Mouse (Mus musculus) hindbrain, embryonic 16.5 days (tissue): ENCODE data around the gene Srgap2. TPM values are rescaled to one million over a fixed set of nuclear protein-coding genes. Genes with fewer than 3 reads are reported as not detected.
A peak's percentile ranks its signal among the peaks of the same experiment; 100 is the strongest.

Source experiments
- ATAC-seq: fragments of 200-750 bp; cut with Nextera tagmentation; 2 replicates; pipeline ENCODE4 v1.8.0; 2017; ENCODE audit warnings: moderate TSS enrichment, moderate library complexity
- H3K27ac ChIP-seq: fragments of 300-500 bp; sonication (generic); 2 replicates; pipeline ENCODE4 v1.5.1; 2014; ENCODE audit warnings: low read depth, mild to moderate bottlenecking, control low read depth, low read length, moderate library complexity
- H3K27me3 ChIP-seq: fragments of 300-500 bp; sonication (generic); replicated peaks from 2 replicates; pipeline ENCODE4 v1.6.1; 2014; ENCODE audit warnings: low read length; ENCODE audit not compliant: control insufficient read depth, insufficient read depth
- H3K36me3 ChIP-seq: fragments of 300-500 bp; sonication (generic); 2 replicates; pipeline ENCODE4 v1.6.1; 2014; ENCODE audit warnings: mild to moderate bottlenecking, low read length, moderate library complexity, mixed read lengths; ENCODE audit not compliant: control insufficient read depth, insufficient read depth
- H3K4me1 ChIP-seq: fragments of 300-500 bp; sonication (generic); 2 replicates; pipeline ENCODE4 v1.6.1; 2014; ENCODE audit warnings: low read depth, low read length; ENCODE audit not compliant: control insufficient read depth, insufficient read depth
- H3K4me2 ChIP-seq: fragments of 300-500 bp; sonication (generic); 2 replicates; pipeline ENCODE4 v1.6.1; 2014; ENCODE audit warnings: mild to moderate bottlenecking, low read length, control low read depth, moderate library complexity
- H3K4me3 ChIP-seq: fragments of 300-500 bp; sonication (generic); 2 replicates; pipeline ENCODE4 v1.5.1; 2014; ENCODE audit warnings: mild to moderate bottlenecking, low read length, control low read depth, moderate library complexity
- H3K9ac ChIP-seq: fragments of 300-500 bp; sonication (generic); 2 replicates; pipeline ENCODE4 v1.6.1; 2014; ENCODE audit warnings: low read depth, mild to moderate bottlenecking, control low read depth, low read length, moderate library complexity
- H3K9me3 ChIP-seq: fragments of 300-500 bp; sonication (generic); 2 replicates; pipeline ENCODE4 v1.6.1; 2014; ENCODE audit warnings: mild to moderate bottlenecking, low read length, moderate library complexity; ENCODE audit not compliant: control insufficient read depth
- WGBS: fragments of 180-500 bp; shearing (Covaris S2); extraction: QIAGEN DNeasy Blood & Tissue Kit; methylation state at CpG from one replicate; pipeline ENCODE4 v1.1.7; 2014; 5-methylcytosine and 5-hydroxymethylcytosine counted together
- polyA plus RNA-seq: library from polyadenylated mRNA; unstranded; fragments of >200 nt; fragmentation: Nextera tagmentation; extraction: Ambion mirVana; gene quantifications from 2 replicates; pipeline ENCODE4 v1.2.1, GENCODE M21; 2015

Gene Srgap2
- polyA plus RNA-seq, 1 experiment from 2014 or later, result 24.6 TPM

GRCm38 (mm10) chr1:131486094-131486850 is 40.9 kb downstream of the Srgap2 start:
- Histone ChIP-seq H3K4me1 (peaks cover 4% of the 10 kb centered on the region; the same call in 1 of the 2 replicates), H3K9me3 (no peaks in the 10 kb centered on the region), H3K36me3 (no peaks in the 10 kb centered on the region), H3K27me3 (no peaks in the 10 kb centered on the region), H3K9ac (no peak overlapping the region), H3K4me3 (no peak overlapping the region), H3K27ac (no peak overlapping the region), H3K4me2 (no peak overlapping the region)
- WGBS, result 73% methylated on average over 5 of the region's 5 CpGs
- no peak for ATAC-seq

DNA sequence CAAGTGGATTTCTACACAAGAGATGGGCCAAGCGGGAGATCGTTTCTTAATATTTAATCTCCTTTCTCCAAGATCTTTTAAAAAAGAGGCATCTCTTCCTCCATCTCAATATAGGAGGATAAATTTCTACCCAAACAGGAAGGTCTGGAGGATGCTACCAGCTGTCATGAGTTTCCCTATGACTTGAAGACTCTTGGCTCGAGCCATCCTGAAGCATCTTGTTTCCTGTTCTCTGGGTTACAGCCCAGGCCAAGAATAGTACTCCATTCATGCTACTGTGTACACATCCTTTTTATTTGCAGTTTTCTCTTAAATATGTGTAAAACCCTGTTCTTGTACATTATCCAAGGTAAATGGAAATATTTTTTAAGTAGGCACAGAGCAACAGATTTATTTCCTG is 44.9 kb downstream of the Srgap2 start:
- no peak for ATAC-seq
- H3K4me3 ChIP-seq, result no peak overlapping the region
- no peaks in the 10 kb centered on the region for H3K27me3 ChIP-seq
- no peak overlapping the region for H3K4me2 ChIP-seq
- no peaks in the 10 kb centered on the region for H3K9me3 ChIP-seq
- H3K36me3 ChIP-seq, result no peaks in the 10 kb centered on the region
- peaks cover 2% of the 10 kb centered on the region; the same call in 1 of the 2 replicates for H3K4me1 ChIP-seq
- no peak overlapping the region for H3K27ac ChIP-seq
- 89% methylated on average over 3 of the region's 3 CpGs for WGBS
- H3K9ac ChIP-seq, result no peak overlapping the region

GRCm38 (mm10) chr1:131481391-131481790 is 45.8 kb downstream of the Srgap2 start:
- Histone ChIP-seq H3K27me3 (no peaks in the 10 kb centered on the region), H3K9ac (no peak overlapping the region), H3K9me3 (no peaks in the 10 kb centered on the region), H3K4me2 (no peak overlapping the region), H3K27ac (no peak overlapping the region), H3K4me3 (no peak overlapping the region), H3K4me1 (peaks cover 2% of the 10 kb centered on the region; the same call in 1 of the 2 replicates), H3K36me3 (no peaks in the 10 kb centered on the region)
- ATAC-seq, result no peak

DNA sequence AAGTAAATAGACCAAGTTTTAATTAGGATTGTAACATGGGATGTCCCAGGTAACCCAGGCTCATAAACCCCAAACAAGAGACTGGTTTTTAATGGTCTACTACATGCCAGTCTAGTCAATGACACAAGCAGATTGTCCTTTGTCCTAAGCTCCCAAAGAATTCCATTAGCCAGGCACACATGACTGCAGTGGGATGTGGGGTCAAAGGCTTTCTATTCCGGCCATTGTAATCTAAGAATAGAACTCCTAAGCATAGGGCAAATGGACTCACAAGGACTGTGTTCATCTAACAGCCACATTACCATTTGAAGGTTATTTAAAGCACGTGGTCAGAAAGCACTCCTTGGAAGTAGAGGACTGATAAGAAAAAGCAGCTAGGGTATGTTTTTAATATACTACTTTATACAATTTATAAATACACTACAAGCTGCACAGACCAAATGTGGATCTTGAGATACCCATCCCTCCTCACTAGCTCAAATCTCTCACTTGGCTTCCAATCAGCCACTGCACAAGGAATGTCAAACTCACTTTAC is 48.3 kb downstream of the Srgap2 start:
- no peak overlapping the region for H3K4me3 ChIP-seq
- H3K36me3 ChIP-seq, result no peaks in the 10 kb centered on the region
- no peak overlapping the region for H3K27ac ChIP-seq
- H3K4me1 ChIP-seq, result no peaks in the 10 kb centered on the region; the same call in 1 of the 2 replicates
- H3K27me3 ChIP-seq, result no peaks in the 10 kb centered on the region
- 23% methylated on average over 2 of the region's 2 CpGs for whole genome bisulfite sequencing
- no peak for ATAC-seq
- H3K9me3 ChIP-seq, result no peaks in the 10 kb centered on the region
- no peak overlapping the region for H3K9ac ChIP-seq
- no peak overlapping the region for H3K4me2 ChIP-seq

GRCm38 (mm10) chr1:131475306-131475705 is 51.8 kb downstream of the Srgap2 start:
- Histone ChIP-seq H3K4me3 (no peak overlapping the region), H3K9ac (no peak overlapping the region), H3K4me2 (no peak overlapping the region), H3K27ac (no peak overlapping the region), H3K36me3 (no peaks in the 10 kb centered on the region), H3K9me3 (no peaks in the 10 kb centered on the region), H3K27me3 (no peaks in the 10 kb centered on the region), H3K4me1 (no peaks in the 10 kb centered on the region)
- no peak for ATAC-seq

- no peak overlapping the region for H3K27ac ChIP-seq
- H3K9ac ChIP-seq, result no peak overlapping the region
- no peaks in the 10 kb centered on the region for H3K36me3 ChIP-seq
- H3K9me3 ChIP-seq, result no peaks in the 10 kb centered on the region
- peak; percentile 49 for ATAC-seq
- H3K4me2 ChIP-seq, result no peak overlapping the region
- no peaks in the 10 kb centered on the region for H3K27me3 ChIP-seq
- no peak overlapping the region for H3K4me3 ChIP-seq
- H3K4me1 ChIP-seq, result no peaks in the 10 kb centered on the region
Observed at GRCm38 (mm10) chr1:131473631-131474118, 53.5 kb downstream of the Srgap2 start.

DNA sequence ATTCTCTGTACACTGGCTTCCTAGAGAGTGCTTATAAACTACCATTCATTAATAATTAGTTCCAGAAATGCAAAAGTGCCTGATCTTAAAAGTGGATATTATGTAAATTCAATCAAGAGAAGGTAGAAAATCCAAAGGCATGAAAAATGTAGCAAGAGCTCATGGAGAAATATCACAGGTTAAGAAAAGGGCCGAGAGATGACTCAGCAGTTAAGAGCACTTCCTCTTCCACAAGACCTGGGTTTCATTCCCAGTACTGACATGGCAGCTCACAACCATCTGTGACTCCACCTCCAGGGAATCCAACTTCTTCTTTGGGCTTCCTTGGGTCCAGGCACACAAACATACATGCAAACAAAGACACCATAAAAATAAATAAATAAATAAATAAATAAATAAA is 56.6 kb downstream of the Srgap2 start:
- Histone ChIP-seq H3K9ac (no peak overlapping the region), H3K4me2 (no peak overlapping the region), H3K9me3 (no peaks in the 10 kb centered on the region), H3K36me3 (no peaks in the 10 kb centered on the region), H3K4me1 (0 out of 2 replicates have a peak, but pooled peaks cover 3% of the 10 kb centered on the region), H3K27ac (no peak overlapping the region), H3K27me3 (no peaks in the 10 kb centered on the region), H3K4me3 (no peak overlapping the region)
- no peak for ATAC-seq
- 84% methylated on average over 1 of the region's 1 CpGs for WGBS

DNA sequence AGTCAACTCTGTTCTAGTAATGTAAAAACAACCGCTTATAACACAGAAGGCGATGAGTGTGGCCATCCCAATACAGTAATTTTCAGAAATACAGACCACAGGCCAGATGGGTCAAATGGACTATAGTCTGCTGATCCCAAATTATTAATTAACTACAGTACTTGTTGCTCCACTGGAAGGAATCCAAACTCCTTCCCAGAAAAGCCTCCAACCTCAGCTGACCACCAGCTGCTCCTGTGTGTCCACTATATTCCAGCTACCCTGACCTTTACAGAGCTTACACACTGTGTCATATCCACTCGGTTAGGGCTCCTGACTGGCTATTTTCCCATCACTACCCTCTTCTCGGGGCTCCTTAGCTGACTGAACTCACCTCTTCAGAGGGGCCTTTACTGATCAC is 61.3 kb downstream of the Srgap2 start:
- no peak overlapping the region for H3K9ac ChIP-seq
- H3K4me1 ChIP-seq, result peaks cover 10% of the 10 kb centered on the region
- H3K27me3 ChIP-seq, result no peaks in the 10 kb centered on the region
- no peak overlapping the region for H3K27ac ChIP-seq
- H3K4me3 ChIP-seq, result no peak overlapping the region
- WGBS, result 86% methylated on average over 4 of the region's 4 CpGs
- ATAC-seq, result no peak
- no peaks in the 10 kb centered on the region for H3K9me3 ChIP-seq
- H3K36me3 ChIP-seq, result no peaks in the 10 kb centered on the region
- no peak overlapping the region for H3K4me2 ChIP-seq

DNA sequence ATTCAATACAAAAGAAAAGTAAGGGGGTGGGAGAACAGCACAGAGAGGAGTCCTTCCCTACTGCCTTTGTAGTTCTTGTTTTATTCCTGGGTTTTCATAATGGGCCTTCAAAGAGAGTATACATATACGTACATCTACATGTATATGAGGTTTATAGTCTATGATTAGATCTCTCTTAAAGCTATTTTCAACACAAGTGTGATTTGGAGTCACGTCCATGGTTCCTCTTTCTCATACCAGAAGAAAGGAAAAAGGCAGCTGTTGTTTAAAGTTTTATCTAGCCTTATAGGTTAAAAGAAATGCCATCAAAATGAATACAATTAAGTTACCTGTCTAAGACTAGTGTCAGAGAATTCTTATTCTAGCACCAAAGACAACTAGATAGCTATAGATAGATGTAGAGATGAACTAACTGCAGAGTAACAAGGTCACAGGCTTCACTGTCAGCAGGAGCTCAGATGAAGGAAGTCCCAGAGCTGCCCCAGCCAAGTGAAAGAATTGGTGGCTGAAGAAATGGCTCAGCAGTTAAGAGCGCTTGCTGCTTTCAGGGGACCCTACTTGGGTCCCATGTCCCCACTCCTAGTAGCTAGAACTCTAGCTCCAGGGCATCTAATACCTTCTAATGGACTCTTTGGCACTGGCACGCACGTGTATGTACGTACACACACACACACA is 63.1 kb downstream of the Srgap2 start:
- no peaks in the 10 kb centered on the region for H3K27me3 ChIP-seq
- peaks cover 13% of the 10 kb centered on the region for H3K4me1 ChIP-seq
- no peak overlapping the region for H3K4me3 ChIP-seq
- no peaks in the 10 kb centered on the region for H3K36me3 ChIP-seq
- no peaks in the 10 kb centered on the region for H3K9me3 ChIP-seq
- no peak for ATAC-seq
- no peak overlapping the region for H3K27ac ChIP-seq
- H3K4me2 ChIP-seq, result no peak overlapping the region
- 87% methylated on average over 6 of the region's 6 CpGs for WGBS
- no peak overlapping the region for H3K9ac ChIP-seq
